Mouse (Mus musculus): ENCODE measurements around the gene P4htm. TPM values are rescaled to one million over a fixed set of nuclear protein-coding genes. Genes with fewer than 3 reads are reported as not detected.

P4htm gene
- polyA plus RNA-seq (2015; fragmentation: Illumina TruSeq; extraction: RNeasy Lipid Tissue Mini Kit (QIAGEN cat#74804); ENCODE audit: insufficient read depth, low read depth, low replicate concordance), result 2.9 TPM

DNA sequence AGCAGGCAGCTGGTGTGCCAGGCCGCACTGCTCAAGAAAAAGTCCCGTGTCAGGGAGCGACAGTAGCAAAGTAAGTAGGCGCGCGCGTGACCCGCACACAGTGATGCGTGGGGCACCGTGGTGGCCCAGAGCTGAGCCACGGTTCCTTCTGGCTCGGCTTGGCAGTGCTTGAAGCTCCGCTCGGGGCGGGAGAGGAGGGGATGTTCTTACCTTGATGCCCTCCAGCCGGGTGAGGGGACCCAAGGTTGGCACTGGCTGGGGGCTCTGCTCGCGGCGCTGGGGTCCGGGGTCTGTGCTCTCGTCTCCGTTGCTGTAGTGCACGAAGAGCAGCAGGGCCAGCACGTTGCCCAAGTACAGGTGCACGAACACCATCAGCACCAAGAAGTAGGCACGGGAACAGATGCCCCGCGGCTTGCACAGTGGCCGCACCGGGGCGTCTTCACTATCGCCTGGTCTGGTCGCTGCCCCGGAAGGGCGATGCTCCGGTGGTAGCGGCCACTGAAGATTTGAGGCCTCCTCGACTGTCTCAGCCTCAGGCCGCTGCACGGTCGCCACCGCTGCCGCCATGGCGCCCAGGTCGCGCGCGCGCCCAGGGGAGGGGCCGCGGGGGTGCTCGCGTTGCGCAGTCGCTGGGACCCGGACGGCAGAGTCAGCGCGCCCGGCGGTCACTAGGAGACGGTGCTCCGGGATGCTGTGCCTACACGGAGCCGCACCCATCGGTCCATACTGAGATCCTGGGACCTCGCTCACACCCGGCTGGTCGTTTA is at the start of gene P4htm:
P4htm (minus strand) TSS at position 670 of the 767 bp plus-strand sequence.

DNA sequence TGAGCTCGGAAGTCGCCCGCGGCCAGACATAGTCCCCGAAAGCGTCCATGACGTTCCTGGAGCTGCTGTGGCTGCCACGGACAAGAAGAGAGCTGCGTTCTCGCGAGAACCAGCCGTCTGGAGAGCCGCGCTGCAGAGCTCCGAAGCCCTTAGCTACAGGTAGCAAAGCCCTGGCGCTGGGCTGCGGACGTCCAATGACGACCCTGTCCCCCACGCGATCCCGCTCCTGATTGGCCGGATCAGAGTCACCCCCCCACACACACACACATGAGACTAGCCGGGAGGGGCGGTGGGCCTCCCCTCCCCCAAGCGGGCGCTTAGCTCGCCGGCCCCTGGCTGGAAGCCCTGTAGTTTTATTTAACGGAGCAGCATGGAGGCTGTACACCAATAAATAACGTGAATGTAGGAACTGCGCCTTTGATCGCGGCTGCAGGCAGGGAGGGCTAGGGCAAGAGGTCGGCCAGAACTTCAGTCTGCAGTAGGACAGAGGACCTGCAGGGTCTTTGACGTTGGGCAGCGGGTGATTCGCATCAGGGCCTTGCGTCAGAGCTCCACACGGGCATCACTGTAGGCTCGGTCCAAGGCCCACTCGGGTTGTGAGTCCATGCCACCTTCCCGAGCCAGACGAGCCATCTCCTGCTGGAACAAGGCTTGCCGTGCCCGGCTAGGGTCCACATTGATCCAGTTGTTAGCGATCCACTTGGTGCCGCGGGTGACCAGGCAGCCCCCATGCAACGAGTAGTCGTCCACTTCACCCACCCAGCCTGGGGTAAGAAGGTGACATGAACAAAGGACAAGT is 18.7 kb downstream of the P4htm start, which contains the start of gene Wdr6:
Wdr6 (minus strand) TSS at position 195 of the 799 bp plus-strand sequence.

DNA sequence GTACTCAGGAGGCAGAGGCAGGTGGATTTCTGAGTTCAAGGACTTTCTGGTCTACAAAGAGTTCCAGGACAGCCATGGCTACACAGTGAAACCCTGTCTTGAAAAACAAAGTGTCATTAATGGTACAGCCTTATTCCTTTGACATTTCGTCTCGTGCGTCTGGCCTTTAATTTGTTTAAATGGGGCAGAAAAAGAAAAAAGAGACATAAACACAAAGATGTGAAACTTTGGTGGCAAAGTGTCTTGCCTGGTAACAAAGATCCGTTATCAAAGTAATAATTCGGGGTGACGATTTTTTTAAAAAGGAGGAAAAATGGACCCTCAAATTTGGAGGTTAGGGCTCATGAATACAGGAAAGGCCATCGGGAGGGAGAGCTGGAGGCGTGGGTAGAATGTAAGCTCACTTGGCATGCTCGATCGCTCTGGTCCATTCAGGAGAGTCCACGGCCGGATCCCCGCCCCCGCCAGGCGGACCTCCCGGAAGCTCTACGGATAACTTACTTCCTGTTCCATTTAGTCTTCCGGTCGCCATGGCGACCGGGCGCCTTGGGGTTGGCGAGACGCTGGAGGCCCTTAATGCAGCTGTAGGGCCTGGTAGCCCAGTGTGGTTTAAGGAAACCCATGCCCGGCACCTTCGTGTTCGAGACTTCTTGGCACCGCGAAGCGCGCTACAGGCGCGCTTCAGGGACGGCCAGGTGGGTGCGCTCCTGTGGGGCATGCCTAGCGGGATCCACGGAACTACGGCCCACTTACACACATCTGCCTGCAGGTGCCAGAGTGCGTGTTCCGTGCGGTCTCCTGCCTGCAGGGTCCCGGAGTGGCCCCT is 27.9 kb downstream of the P4htm start, which contains the start of gene Dalrd3:
Dalrd3 (plus strand) TSS at position 506 of the 826 bp plus-strand sequence.

DNA sequence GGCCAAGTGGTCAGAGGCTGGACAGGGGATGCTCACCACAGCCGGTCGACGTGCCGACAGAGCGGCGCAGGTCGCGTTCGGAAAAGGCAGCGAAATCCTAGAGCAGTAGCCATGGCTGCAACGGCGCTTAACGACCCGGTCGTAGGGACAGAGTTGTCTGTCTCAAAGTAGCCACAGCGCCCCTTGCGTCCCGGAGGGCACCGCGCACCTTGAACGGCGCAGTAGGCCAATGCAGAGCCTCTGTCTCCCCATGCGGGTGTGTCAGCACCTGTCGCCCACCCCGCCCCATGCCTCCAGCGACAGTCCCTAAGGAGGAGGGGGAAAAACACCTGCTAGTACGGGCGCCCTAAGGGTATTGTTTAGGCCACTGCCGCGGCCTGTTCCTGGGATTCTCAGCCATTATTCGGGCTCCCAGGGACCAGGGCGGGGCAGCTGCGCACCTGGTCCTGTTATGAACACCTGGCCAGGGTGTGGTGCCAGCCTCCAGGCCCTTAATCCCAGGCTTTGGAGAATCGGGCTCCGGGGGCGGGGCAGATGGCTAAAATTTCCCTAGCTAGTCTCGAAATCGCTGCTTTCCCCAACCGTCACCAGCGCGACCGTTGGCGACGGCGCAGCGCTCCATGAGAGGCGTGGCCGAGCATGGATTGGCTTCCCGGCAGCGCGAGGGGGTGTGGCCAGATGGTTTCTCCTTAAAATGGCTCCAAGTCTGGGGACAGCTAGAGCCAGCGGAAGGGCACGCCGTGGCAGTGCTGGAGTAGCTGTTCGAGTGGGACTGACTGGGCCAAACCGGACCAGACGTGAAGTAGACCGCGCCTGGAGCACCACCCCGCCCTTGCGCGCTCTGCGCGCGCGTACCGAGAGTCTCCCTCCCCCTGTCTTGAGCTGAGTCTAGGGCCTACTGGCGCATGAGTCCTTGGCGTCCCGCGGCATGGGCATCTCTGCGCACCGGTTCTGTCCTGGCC is 30.4 kb downstream of the P4htm start, which contains the start of gene Ndufaf3:
Ndufaf3 (minus strand) TSS at position 620 of the 962 bp plus-strand sequence.

DNA sequence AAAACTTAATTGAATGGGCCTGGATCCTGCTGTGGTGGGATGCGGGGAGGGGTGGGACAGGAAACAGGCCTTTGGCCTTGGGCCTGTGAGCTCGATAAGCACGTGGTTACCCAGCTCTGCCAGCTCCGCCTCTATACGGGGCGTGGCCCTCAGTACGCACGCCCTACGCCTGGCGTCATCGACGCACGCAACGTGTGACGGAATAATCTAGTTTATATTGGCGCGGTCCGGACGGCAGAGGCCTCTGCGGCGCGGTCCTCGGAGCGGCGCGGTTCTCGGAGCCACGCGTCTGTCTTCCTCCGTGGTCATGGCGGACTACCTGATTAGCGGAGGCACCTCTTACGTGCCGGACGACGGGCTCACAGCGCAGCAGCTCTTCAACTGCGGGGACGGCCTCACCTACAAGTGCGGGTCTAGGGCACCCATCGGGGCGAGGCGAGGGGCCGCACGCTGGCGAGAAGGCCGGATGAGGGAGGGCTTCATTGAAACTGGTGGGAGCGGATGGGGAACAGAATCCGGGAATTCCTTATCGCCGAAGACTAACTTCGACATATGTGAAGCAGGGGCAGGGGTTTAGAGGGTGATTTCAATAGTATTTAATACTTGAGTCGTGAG is 37.1 kb downstream of the P4htm start, which contains the start of gene Impdh2:
Impdh2 (plus strand) TSS at position 60 of the 615 bp plus-strand sequence.

Other genes with a start within 250 kb of the P4htm start
- gene Usp4, start 249.8 kb downstream of the P4htm start, polyA plus RNA-seq (2015; fragmentation: Illumina TruSeq; extraction: RNeasy Lipid Tissue Mini Kit (QIAGEN cat#74804); ENCODE audit: insufficient read depth, low read depth, low replicate concordance), result 34.3 TPM
- gene 1700102P08Rik, start 204.9 kb downstream of the P4htm start, polyA plus RNA-seq (2015; fragmentation: Illumina TruSeq; extraction: RNeasy Lipid Tissue Mini Kit (QIAGEN cat#74804); ENCODE audit: insufficient read depth, low read depth, low replicate concordance), result 1.3 TPM
- gene Ccdc36, start 169.2 kb downstream of the P4htm start, polyA plus RNA-seq (2015; fragmentation: Illumina TruSeq; extraction: RNeasy Lipid Tissue Mini Kit (QIAGEN cat#74804); ENCODE audit: insufficient read depth, low read depth, low replicate concordance), result not detected
- gene BC048562, start 161.2 kb downstream of the P4htm start, polyA plus RNA-seq (2015; fragmentation: Illumina TruSeq; extraction: RNeasy Lipid Tissue Mini Kit (QIAGEN cat#74804); ENCODE audit: insufficient read depth, low read depth, low replicate concordance), result not detected
- gene Ccdc71, start 137.1 kb downstream of the P4htm start, polyA plus RNA-seq (2015; fragmentation: Illumina TruSeq; extraction: RNeasy Lipid Tissue Mini Kit (QIAGEN cat#74804); ENCODE audit: insufficient read depth, low read depth, low replicate concordance), result 7.4 TPM
- 9.8 TPM for gene Klhdc8b, start 136.1 kb downstream of the P4htm start, polyA plus RNA-seq (2015; fragmentation: Illumina TruSeq; extraction: RNeasy Lipid Tissue Mini Kit (QIAGEN cat#74804); ENCODE audit: insufficient read depth, low read depth, low replicate concordance)
- 36.8 TPM for gene Lamb2, start 117.9 kb downstream of the P4htm start, polyA plus RNA-seq (2015; fragmentation: Illumina TruSeq; extraction: RNeasy Lipid Tissue Mini Kit (QIAGEN cat#74804); ENCODE audit: insufficient read depth, low read depth, low replicate concordance)
- gene Usp19, start 107.1 kb downstream of the P4htm start, polyA plus RNA-seq (2015; fragmentation: Illumina TruSeq; extraction: RNeasy Lipid Tissue Mini Kit (QIAGEN cat#74804); ENCODE audit: insufficient read depth, low read depth, low replicate concordance), result 39.8 TPM
- 48.0 TPM for gene Qars, start 90.0 kb downstream of the P4htm start, polyA plus RNA-seq (2015; fragmentation: Illumina TruSeq; extraction: RNeasy Lipid Tissue Mini Kit (QIAGEN cat#74804); ENCODE audit: insufficient read depth, low read depth, low replicate concordance)
- gene Qrich1, start 80.9 kb downstream of the P4htm start, polyA plus RNA-seq (2015; fragmentation: Illumina TruSeq; extraction: RNeasy Lipid Tissue Mini Kit (QIAGEN cat#74804); ENCODE audit: insufficient read depth, low read depth, low replicate concordance), result 23.8 TPM
- 25.0 TPM for gene Impdh2, start 37.4 kb downstream of the P4htm start, polyA plus RNA-seq (2015; fragmentation: Illumina TruSeq; extraction: RNeasy Lipid Tissue Mini Kit (QIAGEN cat#74804); ENCODE audit: insufficient read depth, low read depth, low replicate concordance)
- 4.8 TPM for gene Ndufaf3, start 30.2 kb downstream of the P4htm start, polyA plus RNA-seq (2015; fragmentation: Illumina TruSeq; extraction: RNeasy Lipid Tissue Mini Kit (QIAGEN cat#74804); ENCODE audit: insufficient read depth, low read depth, low replicate concordance)
- gene Dalrd3, start 27.8 kb downstream of the P4htm start, polyA plus RNA-seq (2015; fragmentation: Illumina TruSeq; extraction: RNeasy Lipid Tissue Mini Kit (QIAGEN cat#74804); ENCODE audit: insufficient read depth, low read depth, low replicate concordance), result 40.8 TPM
- 9.3 TPM for gene Wdr6, start 18.9 kb downstream of the P4htm start, polyA plus RNA-seq (2015; fragmentation: Illumina TruSeq; extraction: RNeasy Lipid Tissue Mini Kit (QIAGEN cat#74804); ENCODE audit: insufficient read depth, low read depth, low replicate concordance)
- gene Arih2, start 51.7 kb upstream of the P4htm start, polyA plus RNA-seq (2015; fragmentation: Illumina TruSeq; extraction: RNeasy Lipid Tissue Mini Kit (QIAGEN cat#74804); ENCODE audit: insufficient read depth, low read depth, low replicate concordance), result 9.1 TPM
- gene Slc25a20, start 64.4 kb upstream of the P4htm start, polyA plus RNA-seq (2015; fragmentation: Illumina TruSeq; extraction: RNeasy Lipid Tissue Mini Kit (QIAGEN cat#74804); ENCODE audit: insufficient read depth, low read depth, low replicate concordance), result 4.5 TPM
- gene Prkar2a, start 91.6 kb upstream of the P4htm start, polyA plus RNA-seq (2015; fragmentation: Illumina TruSeq; extraction: RNeasy Lipid Tissue Mini Kit (QIAGEN cat#74804); ENCODE audit: insufficient read depth, low read depth, low replicate concordance), result 5.3 TPM
- gene Ip6k2, start 186.1 kb upstream of the P4htm start, polyA plus RNA-seq (2015; fragmentation: Illumina TruSeq; extraction: RNeasy Lipid Tissue Mini Kit (QIAGEN cat#74804); ENCODE audit: insufficient read depth, low read depth, low replicate concordance), result 40.4 TPM
- 4.9 TPM for gene Nckipsd, start 210.7 kb upstream of the P4htm start, polyA plus RNA-seq (2015; fragmentation: Illumina TruSeq; extraction: RNeasy Lipid Tissue Mini Kit (QIAGEN cat#74804); ENCODE audit: insufficient read depth, low read depth, low replicate concordance)
- 3.8 TPM for gene Celsr3, start 228.7 kb upstream of the P4htm start, polyA plus RNA-seq (2015; fragmentation: Illumina TruSeq; extraction: RNeasy Lipid Tissue Mini Kit (QIAGEN cat#74804); ENCODE audit: insufficient read depth, low read depth, low replicate concordance)